Mouse (Mus musculus) bone marrow, adult 2 months (tissue): ENCODE data around the gene Zfp40.

Source experiments
- CTCF ChIP-seq: fragments of 200-500 bp; IDR thresholded peaks from 2 replicates; pipeline ENCODE4 v1.5.1; 2011; ENCODE audit warnings: low read length, control low read depth; ENCODE audit not compliant: control insufficient read depth, insufficient read depth
- POLR2A ChIP-seq: fragments of 200-500 bp; IDR thresholded peaks from 2 replicates; pipeline ENCODE4 v1.6.1; 2011; ENCODE audit warnings: low read depth, mild to moderate bottlenecking, control low read depth, low read length, borderline replicate concordance; ENCODE audit not compliant: control insufficient read depth

GRCm38 (mm10) chr17:23192453-23193379 is at the start of gene Zfp40:
- TF ChIP-seq POLR2A (no peak), CTCF (no peak)
